Mouse (Mus musculus): ENCODE measurements around the gene Krt12. TPM values are rescaled to one million over a fixed set of nuclear protein-coding genes. Genes with fewer than 3 reads are reported as not detected.

The Krt12 gene
- polyA plus RNA-seq, 1 experiment from 2014 or later = not detected

GRCm38 (mm10) chr11:99436625-99437024 lies 14.6 kb upstream of the Krt12 start:
- no peak overlapping the region for H3K4me2 ChIP-seq
- H3K9me3 ChIP-seq = no peaks in the 10 kb centered on the region
- H3K4me3 ChIP-seq (replicated peaks) = no peak overlapping the region
- 43% methylated on average over 4 of the region's 4 CpGs for WGBS
- H3K36me3 ChIP-seq (replicated peaks) = no peaks in the 10 kb centered on the region
- H3K27ac ChIP-seq = no peak overlapping the region
- H3K9ac ChIP-seq = no peak overlapping the region
- no peak for ATAC-seq (ENCODE audit: low FRiP score)
- H3K27me3 ChIP-seq = no peaks in the 10 kb centered on the region
- H3K4me1 ChIP-seq = no peaks in the 10 kb centered on the region

- H3K9ac ChIP-seq = no peak overlapping the region
- no peaks in the 10 kb centered on the region for H3K27me3 ChIP-seq
- no peak overlapping the region for H3K4me3 ChIP-seq (replicated peaks)
- 47% methylated on average over 12 of the region's 12 CpGs for WGBS
- H3K27ac ChIP-seq = no peak overlapping the region
- H3K4me2 ChIP-seq = no peak overlapping the region
- H3K4me1 ChIP-seq = peaks cover 7% of the 10 kb centered on the region
- no peaks in the 10 kb centered on the region for H3K9me3 ChIP-seq
- no peak for ATAC-seq (ENCODE audit: low FRiP score)
- H3K36me3 ChIP-seq (replicated peaks) = no peaks in the 10 kb centered on the region
These were observed 8.6 kb upstream of the Krt12 start for GRCm38 (mm10) chr11:99430670-99431069.

GRCm38 (mm10) chr11:99420586-99420985 lies 1.5 kb downstream of the Krt12 start:
- 70% methylated on average over 10 of the region's 10 CpGs for WGBS
- no peak overlapping the region for H3K9ac ChIP-seq
- H3K36me3 ChIP-seq (replicated peaks) = no peaks in the 10 kb centered on the region
- H3K4me1 ChIP-seq = no peaks in the 10 kb centered on the region
- no peak overlapping the region for H3K4me3 ChIP-seq (replicated peaks)
- no peaks in the 10 kb centered on the region for H3K27me3 ChIP-seq
- no peaks in the 10 kb centered on the region for H3K9me3 ChIP-seq
- no peak for ATAC-seq (ENCODE audit: low FRiP score)
- H3K4me2 ChIP-seq = no peak overlapping the region
- no peak overlapping the region for H3K27ac ChIP-seq

- Histone ChIP-seq H3K9ac (no peak overlapping the region), H3K4me2 (no peak overlapping the region), H3K27ac (no peak overlapping the region), H3K36me3 (replicated peaks) (no peaks in the 10 kb centered on the region), H3K4me1 (no peaks in the 10 kb centered on the region), H3K9me3 (no peaks in the 10 kb centered on the region), H3K27me3 (no peaks in the 10 kb centered on the region), H3K4me3 (replicated peaks) (no peak overlapping the region)
- ATAC-seq (ENCODE audit: low FRiP score) = no peak
- WGBS = 71% methylated on average over 16 of the region's 16 CpGs
These were observed 4.2 kb downstream of the Krt12 start for GRCm38 (mm10) chr11:99417819-99418218.

- H3K4me3 ChIP-seq (replicated peaks) = no peak overlapping the region
- H3K9ac ChIP-seq = no peak overlapping the region
These were observed 5.2 kb downstream of the Krt12 start for GRCm38 (mm10) chr11:99416902-99417301.

GRCm38 (mm10) chr11:99414463-99415147 lies 7.5 kb downstream of the Krt12 start:
- Histone ChIP-seq H3K4me2 (no peak overlapping the region), H3K4me1 (no peaks in the 10 kb centered on the region), H3K27me3 (no peaks in the 10 kb centered on the region), H3K27ac (no peak overlapping the region), H3K9me3 (no peaks in the 10 kb centered on the region), H3K9ac (no peak overlapping the region), H3K4me3 (replicated peaks) (no peak overlapping the region), H3K36me3 (replicated peaks) (no peaks in the 10 kb centered on the region)
- ATAC-seq (ENCODE audit: low FRiP score) = no peak
- WGBS = 90% methylated on average over 13 of the region's 13 CpGs

More at GRCm38 (mm10) chr11:99416902-99417301, 5.2 kb downstream of the Krt12 start:
- no peak overlapping the region for H3K4me2 ChIP-seq
- no peak for ATAC-seq (ENCODE audit: low FRiP score)
- H3K4me1 ChIP-seq = no peaks in the 10 kb centered on the region
- no peaks in the 10 kb centered on the region for H3K36me3 ChIP-seq (replicated peaks)
- H3K27me3 ChIP-seq = no peaks in the 10 kb centered on the region
- H3K27ac ChIP-seq = no peak overlapping the region
- H3K9me3 ChIP-seq = no peaks in the 10 kb centered on the region
- 84% methylated on average over 13 of the region's 13 CpGs for WGBS

- Histone ChIP-seq H3K4me3 (replicated peaks) (no peak overlapping the region), H3K4me1 (no peaks in the 10 kb centered on the region), H3K9me3 (no peaks in the 10 kb centered on the region), H3K9ac (no peak overlapping the region), H3K27me3 (no peaks in the 10 kb centered on the region), H3K27ac (no peak overlapping the region), H3K4me2 (no peak overlapping the region), H3K36me3 (replicated peaks) (no peaks in the 10 kb centered on the region)
- ATAC-seq (ENCODE audit: low FRiP score) = no peak
- WGBS = 22% methylated on average over 6 of the region's 6 CpGs
These were observed 8.8 kb downstream of the Krt12 start for GRCm38 (mm10) chr11:99413247-99413646.

- Histone ChIP-seq H3K4me1 (no peaks in the 10 kb centered on the region), H3K9ac (no peak overlapping the region), H3K4me2 (no peak overlapping the region), H3K27ac (no peak overlapping the region), H3K36me3 (replicated peaks) (no peaks in the 10 kb centered on the region), H3K4me3 (replicated peaks) (no peak overlapping the region), H3K27me3 (no peaks in the 10 kb centered on the region), H3K9me3 (no peaks in the 10 kb centered on the region)
- 83% methylated on average over 10 of the region's 10 CpGs for WGBS
- ATAC-seq (ENCODE audit: low FRiP score) = no peak
These were observed 15.9 kb downstream of the Krt12 start for GRCm38 (mm10) chr11:99406186-99406585.

- Histone ChIP-seq H3K4me1 (peaks cover 9% of the 10 kb centered on the region), H3K9me3 (no peaks in the 10 kb centered on the region), H3K36me3 (replicated peaks) (no peaks in the 10 kb centered on the region), H3K27me3 (peaks cover 3% of the 10 kb centered on the region; the same call in 1 of the 2 replicates), H3K9ac (no peak overlapping the region), H3K4me3 (replicated peaks) (no peak overlapping the region), H3K27ac (no peak overlapping the region), H3K4me2 (no peak overlapping the region)
- no peak for ATAC-seq (ENCODE audit: low FRiP score)
- WGBS = 91% methylated on average over 13 of the region's 13 CpGs
These were observed 22.0 kb downstream of the Krt12 start for GRCm38 (mm10) chr11:99399956-99400549.

- 46% methylated on average over 8 of the region's 8 CpGs for WGBS
- Histone ChIP-seq H3K27me3 (peaks cover 3% of the 10 kb centered on the region; the same call in 1 of the 2 replicates), H3K9ac (no peak overlapping the region), H3K4me1 (peaks cover 9% of the 10 kb centered on the region), H3K9me3 (no peaks in the 10 kb centered on the region), H3K27ac (no peak overlapping the region), H3K4me3 (replicated peaks) (no peak overlapping the region), H3K36me3 (replicated peaks) (no peaks in the 10 kb centered on the region), H3K4me2 (no peak overlapping the region)
- no peak for ATAC-seq (ENCODE audit: low FRiP score)
These were observed 23.2 kb downstream of the Krt12 start for GRCm38 (mm10) chr11:99398832-99399231.

- no peak overlapping the region for H3K4me3 ChIP-seq (replicated peaks)
- H3K9ac ChIP-seq = no peak overlapping the region
- peaks cover 3% of the 10 kb centered on the region; the same call in 1 of the 2 replicates for H3K27me3 ChIP-seq
- no peaks in the 10 kb centered on the region for H3K36me3 ChIP-seq (replicated peaks)
- no peak overlapping the region for H3K4me2 ChIP-seq
- no peaks in the 10 kb centered on the region for H3K9me3 ChIP-seq
- WGBS = 88% methylated on average over 3 of the region's 3 CpGs
- peaks cover 9% of the 10 kb centered on the region for H3K4me1 ChIP-seq
- H3K27ac ChIP-seq = no peak overlapping the region
- ATAC-seq (ENCODE audit: low FRiP score) = no peak
These were observed 24.0 kb downstream of the Krt12 start for GRCm38 (mm10) chr11:99398084-99398483.

GRCm38 (mm10) chr11:99396661-99397060 lies 25.4 kb downstream of the Krt12 start:
- 63% methylated on average over 2 of the region's 2 CpGs for WGBS
- Histone ChIP-seq H3K27ac (no peak overlapping the region; the same call in 1 of the 2 replicates), H3K36me3 (replicated peaks) (no peaks in the 10 kb centered on the region), H3K4me1 (peaks cover 9% of the 10 kb centered on the region), H3K27me3 (peaks cover 3% of the 10 kb centered on the region; the same call in 1 of the 2 replicates), H3K4me3 (replicated peaks) (no peak overlapping the region), H3K9ac (no peak overlapping the region), H3K4me2 (no peak overlapping the region), H3K9me3 (no peaks in the 10 kb centered on the region)
- ATAC-seq (ENCODE audit: low FRiP score) = no peak

GRCm38 (mm10) chr11:99396034-99396433 lies 26.0 kb downstream of the Krt12 start:
- Histone ChIP-seq H3K9ac (no peak overlapping the region), H3K9me3 (no peaks in the 10 kb centered on the region), H3K4me2 (no peak overlapping the region), H3K4me1 (peaks cover 9% of the 10 kb centered on the region), H3K36me3 (replicated peaks) (no peaks in the 10 kb centered on the region), H3K4me3 (replicated peaks) (no peak overlapping the region), H3K27ac (peak overlapping the region; percentile 33; the same call in 1 of the 2 replicates), H3K27me3 (peaks cover 3% of the 10 kb centered on the region; the same call in 1 of the 2 replicates)
- whole genome bisulfite sequencing = 13% methylated on average over 3 of the region's 3 CpGs
- no peak for ATAC-seq (ENCODE audit: low FRiP score)

Data from forebrain, embryonic 12.5 days (tissue).